Mouse (Mus musculus): ENCODE measurements around the gene Ippk. TPM values are rescaled to one million over a fixed set of nuclear protein-coding genes. Genes with fewer than 3 reads are reported as not detected.

Gene Ippk
- polyA plus RNA-seq, 2 experiments from 2014 or later: 2.7 to 4.6 TPM

DNA sequence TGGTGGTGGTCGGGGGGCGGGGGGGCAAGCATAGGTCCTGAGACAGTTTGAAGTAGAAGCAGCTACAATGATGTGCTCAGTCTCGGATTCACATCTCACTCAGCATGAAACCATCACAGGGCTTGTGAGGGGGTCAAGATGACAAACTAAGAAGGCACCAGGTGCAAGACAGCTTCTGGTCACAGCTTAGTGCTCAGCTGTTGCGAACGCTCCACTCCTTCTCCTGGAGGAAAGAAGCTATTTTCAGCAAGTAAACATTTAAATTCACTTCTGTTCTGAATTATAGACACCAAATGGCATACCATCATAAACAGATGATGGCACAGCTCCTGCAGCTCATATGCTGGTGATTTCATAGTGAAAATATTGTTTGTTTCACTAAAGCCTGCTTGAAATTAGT lies 64.3 kb downstream of the Ippk start:
- ATAC-seq: no peak

DNA sequence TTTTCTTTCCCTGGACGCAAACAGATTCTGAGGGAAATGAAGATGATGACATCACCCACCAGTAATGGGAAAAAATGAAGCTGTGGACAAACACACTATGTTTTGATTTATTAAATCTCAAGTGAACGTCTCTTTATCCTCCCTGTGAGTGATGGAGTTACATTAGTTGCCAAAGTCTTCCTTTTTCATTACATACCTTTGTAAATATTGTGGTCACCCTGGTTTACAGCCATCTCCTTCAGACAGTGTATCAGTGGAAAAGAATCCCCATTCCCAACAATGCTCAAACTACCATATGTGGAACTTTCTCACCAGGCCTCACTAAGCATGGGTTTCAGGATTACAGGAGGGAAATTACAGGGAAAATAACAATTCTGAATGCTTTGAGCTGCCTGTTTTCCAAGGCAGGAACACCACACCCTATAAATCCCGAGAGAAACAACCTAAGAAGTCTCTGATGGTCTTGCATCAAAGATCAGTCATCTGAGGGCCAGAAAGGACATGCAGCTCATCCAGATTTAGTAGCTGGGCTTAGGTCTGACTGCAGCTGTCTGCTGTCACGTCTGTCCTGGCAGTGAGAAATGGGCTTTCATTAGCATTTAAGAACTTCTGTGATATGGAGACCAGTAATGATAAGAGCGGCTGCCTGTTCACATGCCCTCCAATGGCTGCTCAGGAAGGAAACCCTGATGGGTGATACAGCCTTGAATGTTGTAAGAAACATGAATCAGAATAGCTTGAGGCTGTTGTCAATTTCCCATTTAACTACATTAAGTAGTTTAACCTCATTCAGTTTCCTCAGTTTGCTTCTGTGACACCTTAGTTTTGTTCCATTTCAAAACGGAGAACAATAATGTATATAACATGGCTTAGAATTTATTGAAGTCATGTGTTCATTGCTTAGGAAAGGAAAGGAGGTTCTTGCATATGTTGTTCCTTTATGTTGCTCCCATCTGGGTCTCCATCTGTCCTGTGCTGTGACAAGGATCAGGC lies 71.6 kb downstream of the Ippk start, which contains the start of gene Tes3-ps:
Gene Tes3-ps, plus strand, starts transcription at position 943 of the 993 bp plus-strand sequence.
- no peak for ATAC-seq

DNA sequence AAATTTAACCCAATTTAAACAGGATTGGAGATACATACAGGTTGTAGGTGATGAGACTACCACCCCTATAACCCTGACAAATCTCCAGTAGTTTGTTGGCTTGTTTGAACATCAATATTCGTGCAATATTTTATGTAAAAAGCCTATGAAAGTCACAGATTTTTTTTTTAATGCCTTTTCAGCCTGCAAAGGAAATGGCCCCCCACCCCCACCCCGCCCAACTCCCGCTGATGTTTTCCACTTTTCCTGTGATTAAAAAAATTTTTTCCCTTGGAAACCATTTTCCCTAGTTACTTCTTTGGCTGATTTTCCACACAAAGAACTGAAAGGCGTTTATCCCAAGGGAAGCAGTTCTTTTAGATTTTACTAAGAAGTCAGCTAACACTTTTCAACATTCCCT lies 83.5 kb downstream of the Ippk start, which contains the start of gene Ecm2:
Gene Ecm2, plus strand, starts transcription at position 301 of the 400 bp plus-strand sequence.
- ATAC-seq: no peak

DNA sequence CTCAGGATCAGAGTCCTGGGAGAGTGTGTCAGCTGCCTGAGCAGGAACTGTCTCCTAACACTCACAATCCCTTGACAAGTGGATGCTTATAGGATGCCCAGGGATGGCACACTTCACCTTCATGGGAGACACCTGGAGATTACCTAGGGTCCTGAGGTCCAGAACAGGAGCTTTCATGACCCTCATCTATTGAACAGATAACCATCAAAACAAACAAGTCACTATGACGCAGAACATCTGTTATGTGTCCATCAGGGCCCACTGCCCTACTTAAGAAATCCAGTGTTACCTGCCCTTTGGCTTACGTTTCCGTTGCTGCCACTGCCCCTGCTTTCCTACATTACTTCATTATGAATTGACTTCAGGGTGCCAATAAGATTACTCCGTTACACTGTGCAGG lies 84.7 kb downstream of the Ippk start:
- ATAC-seq: no peak

DNA sequence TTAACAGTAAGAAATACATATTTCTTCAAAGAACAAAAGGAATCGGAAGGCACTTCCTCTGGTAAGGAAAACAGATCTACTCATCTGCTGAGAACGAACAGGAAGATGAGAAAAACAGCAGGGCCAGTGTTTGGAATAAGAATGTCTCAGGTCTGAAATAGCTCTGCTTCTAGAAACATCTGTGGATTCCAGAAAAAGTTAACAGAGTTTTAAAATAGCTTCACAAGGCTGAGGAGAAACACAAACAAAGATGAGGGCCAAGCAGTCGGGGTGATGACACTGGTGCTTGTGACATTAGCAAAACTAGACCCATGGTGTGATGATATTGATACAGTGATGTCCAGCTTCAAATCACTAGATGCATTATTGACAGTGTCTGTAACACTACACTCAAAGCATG lies 86.1 kb downstream of the Ippk start:
- ATAC-seq: no peak

Other genes with a start within 250 kb of the Ippk start
- gene Ninj1, start 233.8 kb upstream of the Ippk start, polyA plus RNA-seq (2017; shearing (Covaris generic)): 10 to 100 TPM; 30.1 to 36.9 TPM
- gene Card19, start 205.2 kb upstream of the Ippk start, polyA plus RNA-seq (2017; shearing (Covaris generic)): 10 to 100 TPM; 56.9 to 66.6 TPM
- gene Susd3, start 172.5 kb upstream of the Ippk start, polyA plus RNA-seq (2017; shearing (Covaris generic)): 10 to 100 TPM; 61.0 to 67.4 TPM
- gene Fgd3, start 100.9 kb upstream of the Ippk start, polyA plus RNA-seq (2017; shearing (Covaris generic)): 10 to 100 TPM; 11.5 to 13.7 TPM
- gene Bicd2, start 79.7 kb upstream of the Ippk start, polyA plus RNA-seq (2017; shearing (Covaris generic)): 1 to 10 TPM; 5.8 to 6.2 TPM
- 1 to 10 TPM; 6.6 to 7.3 TPM for gene Tes3-ps, start 72.1 kb downstream of the Ippk start, polyA plus RNA-seq (2017; shearing (Covaris generic))
- gene Ecm2, start 83.6 kb downstream of the Ippk start, polyA plus RNA-seq (2017; shearing (Covaris generic)): under 1 TPM; 0.08 to 0.26 TPM
- under 1 TPM; 0.27 to 0.46 TPM for gene Aspn, start 123.2 kb downstream of the Ippk start, polyA plus RNA-seq (2017; shearing (Covaris generic))
- gene Omd, start 161.2 kb downstream of the Ippk start, polyA plus RNA-seq (2017; shearing (Covaris generic)): under 1 TPM; 0.41 to 0.65 TPM
- under 1 TPM in 1 of 2 experiments, not detected in 1; 0.29 TPM for gene Ogn, start 186.8 kb downstream of the Ippk start, polyA plus RNA-seq (2017; shearing (Covaris generic))
- gene Cenpp, start 231.5 kb downstream of the Ippk start, polyA plus RNA-seq (2017; shearing (Covaris generic)): 10 to 100 TPM in 1 of 2 experiments, 1 to 10 TPM in 1; 8.9 to 10.0 TPM
- 10 to 100 TPM; 40.7 to 42.2 TPM for gene Nol8, start 231.8 kb downstream of the Ippk start, polyA plus RNA-seq (2017; shearing (Covaris generic))